Mouse (Mus musculus): ENCODE results near the gene Slc44a5.

GRCm38 (mm10) chr3:154171881-154172592 lies 198.8 kb downstream of the Slc44a5 start:
- no peak for TF ChIP-seq CTCF (IDR thresholded peaks at IDR 0.05; ENCODE audit: extremely low read depth, insufficient read depth, insufficient read length, insufficient replicate concordance)
- TF ChIP-seq POLR2A (IDR thresholded peaks at IDR 0.05; ENCODE audit: low read depth, low read length): no peak

Data from spleen, adult 2 months (tissue).